Mouse (Mus musculus): Measurements from ENCODE around the gene Gprc5b. TPM values are rescaled to one million over a fixed set of nuclear protein-coding genes. Genes with fewer than 3 reads are reported as not detected.

Gprc5b gene
- total and polyA plus RNA-seq, 2 experiments: 0.17 to 0.37 TPM

DNA sequence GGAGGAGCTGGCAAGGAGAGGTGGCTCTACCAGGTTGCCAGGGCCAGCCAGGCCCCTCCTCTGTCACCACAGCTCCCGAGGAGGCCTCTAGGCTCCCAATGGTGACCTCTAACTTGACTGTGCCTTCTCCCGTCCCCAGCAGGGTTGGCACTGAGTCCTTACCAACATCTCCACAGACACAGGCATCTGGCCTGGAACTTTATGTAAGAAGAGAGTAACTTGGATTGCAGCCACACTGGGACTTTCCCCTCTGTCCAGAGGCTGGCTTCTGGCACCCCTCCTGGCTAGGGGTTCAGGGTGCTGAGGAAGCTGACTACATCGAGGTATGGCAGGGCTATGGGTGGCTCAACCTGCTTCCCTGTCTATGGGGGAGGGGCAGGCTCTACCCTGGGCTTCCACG lies 13.7 kb downstream of the Gprc5b start:
- TF ChIP-seq POLR2A (IDR thresholded peaks at IDR 0.05; ENCODE audit: extremely low read depth, insufficient read depth, low read length) (no peak), CTCF (IDR thresholded peaks at IDR 0.05; ENCODE audit: low read depth, low read length) (no peak)
- 25% methylated on average over 4 of the region's 4 CpGs for WGBS
- Histone ChIP-seq H3K4me1 (ENCODE audit: control insufficient read depth, insufficient read depth, low read length) (no peaks in the 10 kb centered on the region; the same call in 1 of the 2 replicates), H3K36me3 (ENCODE audit: control insufficient read depth, insufficient read depth, low read length) (no peaks in the 10 kb centered on the region), H3K27ac (replicated peaks; ENCODE audit: insufficient read depth, low read depth, low read length) (no peak overlapping the region), H3K9ac (ENCODE audit: low read depth, low read length) (no peak overlapping the region), H3K79me2 (ENCODE audit: control insufficient read depth, insufficient read depth, low read length) (no peaks in the 10 kb centered on the region), H3K27me3 (ENCODE audit: control insufficient read depth, insufficient read depth, low read length) (no peaks in the 10 kb centered on the region), H3K4me3 (ENCODE audit: insufficient read depth, low read depth, low read length) (no peak overlapping the region)
- DNase-seq (ENCODE audit: extremely low read depth, low read depth, low spot score): peak; percentile 71

- Histone ChIP-seq H3K9ac (ENCODE audit: low read depth, low read length) (no peak overlapping the region), H3K27me3 (ENCODE audit: control insufficient read depth, insufficient read depth, low read length) (no peaks in the 10 kb centered on the region), H3K79me2 (ENCODE audit: control insufficient read depth, insufficient read depth, low read length) (no peaks in the 10 kb centered on the region), H3K4me3 (ENCODE audit: insufficient read depth, low read depth, low read length) (no peak overlapping the region), H3K4me1 (ENCODE audit: control insufficient read depth, insufficient read depth, low read length) (no peaks in the 10 kb centered on the region; the same call in 1 of the 2 replicates), H3K36me3 (ENCODE audit: control insufficient read depth, insufficient read depth, low read length) (no peaks in the 10 kb centered on the region), H3K27ac (replicated peaks; ENCODE audit: insufficient read depth, low read depth, low read length) (no peak overlapping the region)
- DNase-seq (ENCODE audit: extremely low read depth, low read depth, low spot score): peak; percentile 62
- TF ChIP-seq POLR2A (IDR thresholded peaks at IDR 0.05; ENCODE audit: extremely low read depth, insufficient read depth, low read length) (no peak), CTCF (IDR thresholded peaks at IDR 0.05; ENCODE audit: low read depth, low read length) (no peak)
- 79% methylated on average over 9 of the region's 9 CpGs for WGBS
Observed at GRCm38 (mm10) chr7:118979708-118980107, 15.3 kb downstream of the Gprc5b start.

DNA sequence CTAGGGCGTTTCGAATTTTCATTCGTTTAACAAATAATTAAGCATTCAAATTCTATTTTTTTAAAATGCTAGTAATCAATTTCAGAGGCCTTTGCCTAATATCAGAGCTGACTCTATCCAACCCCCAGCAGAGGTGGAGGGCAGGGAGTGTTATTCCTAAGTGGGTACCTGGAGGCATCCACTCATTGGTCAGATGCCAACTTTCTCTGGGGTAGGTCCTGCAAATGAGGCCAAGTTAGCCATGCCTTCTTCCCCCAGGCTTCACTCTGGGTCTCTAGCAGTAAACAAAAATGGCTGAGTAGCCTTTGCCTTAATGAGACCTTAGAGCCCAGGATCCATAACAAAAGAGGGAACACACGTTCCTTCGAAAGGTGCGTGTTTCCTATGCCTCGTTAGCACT lies 15.9 kb downstream of the Gprc5b start:
- no peaks in the 10 kb centered on the region for H3K27me3 ChIP-seq (ENCODE audit: control insufficient read depth, insufficient read depth, low read length)
- H3K4me1 ChIP-seq (ENCODE audit: control insufficient read depth, insufficient read depth, low read length): no peaks in the 10 kb centered on the region; the same call in 1 of the 2 replicates
- no peaks in the 10 kb centered on the region for H3K36me3 ChIP-seq (ENCODE audit: control insufficient read depth, insufficient read depth, low read length)
- WGBS: 96% methylated on average over 7 of the region's 7 CpGs
- TF ChIP-seq POLR2A (IDR thresholded peaks at IDR 0.05; ENCODE audit: extremely low read depth, insufficient read depth, low read length) (no peak), CTCF (IDR thresholded peaks at IDR 0.05; ENCODE audit: low read depth, low read length) (no peak)
- no peaks in the 10 kb centered on the region for H3K79me2 ChIP-seq (ENCODE audit: control insufficient read depth, insufficient read depth, low read length)
- no peak overlapping the region for H3K27ac ChIP-seq (replicated peaks; ENCODE audit: insufficient read depth, low read depth, low read length)
- H3K4me3 ChIP-seq (ENCODE audit: insufficient read depth, low read depth, low read length): no peak overlapping the region
- DNase-seq (ENCODE audit: extremely low read depth, low read depth, low spot score): no peak
- H3K9ac ChIP-seq (ENCODE audit: low read depth, low read length): no peak overlapping the region

DNA sequence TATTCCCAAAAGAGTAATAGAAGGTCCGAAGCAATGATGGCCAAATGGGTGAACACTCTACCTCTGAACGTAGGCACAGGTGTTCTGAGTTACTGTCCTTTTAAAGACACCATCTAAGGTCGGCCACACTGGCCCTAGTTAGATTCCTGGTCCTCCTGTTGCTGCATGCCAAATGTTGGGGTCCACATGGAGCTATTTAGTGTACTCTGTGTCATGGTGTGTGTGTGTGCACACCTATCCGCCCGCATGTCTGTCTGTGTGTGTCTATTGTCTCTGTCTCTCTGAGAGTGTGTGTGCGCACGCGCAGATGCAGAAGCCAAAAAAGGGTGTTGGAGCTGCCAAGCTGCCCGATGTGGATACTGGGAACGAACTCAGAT lies 17.9 kb downstream of the Gprc5b start:
- no peaks in the 10 kb centered on the region for H3K27me3 ChIP-seq (ENCODE audit: control insufficient read depth, insufficient read depth, low read length)
- H3K36me3 ChIP-seq (ENCODE audit: control insufficient read depth, insufficient read depth, low read length): no peaks in the 10 kb centered on the region
- no peak for DNase-seq (ENCODE audit: extremely low read depth, low read depth, low spot score)
- no peak overlapping the region for H3K9ac ChIP-seq (ENCODE audit: low read depth, low read length)
- no peaks in the 10 kb centered on the region for H3K79me2 ChIP-seq (ENCODE audit: control insufficient read depth, insufficient read depth, low read length)
- no peaks in the 10 kb centered on the region for H3K4me1 ChIP-seq (ENCODE audit: control insufficient read depth, insufficient read depth, low read length)
- no peak for TF ChIP-seq CTCF (IDR thresholded peaks at IDR 0.05; ENCODE audit: low read depth, low read length)
- TF ChIP-seq POLR2A (IDR thresholded peaks at IDR 0.05; ENCODE audit: extremely low read depth, insufficient read depth, low read length): no peak
- H3K27ac ChIP-seq (replicated peaks; ENCODE audit: insufficient read depth, low read depth, low read length): no peak overlapping the region
- 88% methylated on average over 10 of the region's 10 CpGs for WGBS
- H3K4me3 ChIP-seq (ENCODE audit: insufficient read depth, low read depth, low read length): no peak overlapping the region

DNA sequence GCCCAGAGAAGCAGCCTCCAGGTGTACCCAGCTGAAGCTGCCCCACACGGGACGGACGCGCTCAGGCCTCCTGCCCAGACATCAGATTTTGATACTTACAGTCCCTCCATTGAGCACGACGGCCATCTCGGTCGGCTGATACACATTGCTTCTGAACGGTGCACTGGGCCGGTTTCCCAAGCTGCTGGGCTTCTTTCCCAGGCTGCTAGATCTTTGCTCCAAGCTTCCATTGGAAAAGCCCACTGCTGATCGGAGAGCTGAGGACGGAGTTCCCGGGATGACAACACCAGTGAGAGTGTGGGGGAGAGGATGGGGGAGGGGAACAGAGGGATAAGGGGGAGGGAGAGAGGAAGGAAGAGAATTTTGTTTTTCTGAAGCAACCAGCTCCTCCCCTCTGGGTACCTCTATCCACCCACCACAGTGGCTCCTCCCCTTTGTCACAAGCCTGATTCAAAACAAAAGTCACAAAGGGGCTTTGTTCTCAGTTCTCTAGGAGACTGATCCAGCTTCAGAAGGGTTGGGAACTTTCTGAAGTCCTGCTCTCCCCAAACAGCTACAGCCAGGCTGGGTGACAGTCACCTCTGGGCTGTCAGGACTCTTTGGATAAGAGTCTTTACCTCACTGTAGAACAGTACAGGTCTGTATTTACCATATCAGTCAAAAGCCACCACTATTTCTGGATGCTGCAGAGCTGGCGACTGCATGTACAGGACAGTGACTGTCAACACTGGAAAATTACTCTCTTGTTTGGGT lies 18.4 kb downstream of the Gprc5b start:
- H3K4me1 ChIP-seq (ENCODE audit: control insufficient read depth, insufficient read depth, low read length): no peaks in the 10 kb centered on the region
- H3K27me3 ChIP-seq (ENCODE audit: control insufficient read depth, insufficient read depth, low read length): no peaks in the 10 kb centered on the region
- H3K4me3 ChIP-seq (ENCODE audit: insufficient read depth, low read depth, low read length): no peak overlapping the region
- H3K27ac ChIP-seq (replicated peaks; ENCODE audit: insufficient read depth, low read depth, low read length): no peak overlapping the region
- H3K36me3 ChIP-seq (ENCODE audit: control insufficient read depth, insufficient read depth, low read length): no peaks in the 10 kb centered on the region
- peak; percentile 40 for DNase-seq (ENCODE audit: extremely low read depth, low read depth, low spot score)
- no peak overlapping the region for H3K9ac ChIP-seq (ENCODE audit: low read depth, low read length)
- no peaks in the 10 kb centered on the region for H3K79me2 ChIP-seq (ENCODE audit: control insufficient read depth, insufficient read depth, low read length)
- TF ChIP-seq CTCF (IDR thresholded peaks at IDR 0.05; ENCODE audit: low read depth, low read length) (no peak), POLR2A (IDR thresholded peaks at IDR 0.05; ENCODE audit: extremely low read depth, insufficient read depth, low read length) (no peak)
- 55% methylated on average over 14 of the region's 14 CpGs for WGBS

GRCm38 (mm10) chr7:118975837-118976236 lies 19.2 kb downstream of the Gprc5b start:
- H3K36me3 ChIP-seq (ENCODE audit: control insufficient read depth, insufficient read depth, low read length): no peaks in the 10 kb centered on the region
- H3K4me1 ChIP-seq (ENCODE audit: control insufficient read depth, insufficient read depth, low read length): no peaks in the 10 kb centered on the region
- DNase-seq (ENCODE audit: extremely low read depth, low read depth, low spot score): no peak
- no peak overlapping the region for H3K9ac ChIP-seq (ENCODE audit: low read depth, low read length)
- no peak overlapping the region for H3K4me3 ChIP-seq (ENCODE audit: insufficient read depth, low read depth, low read length)
- no peak overlapping the region for H3K27ac ChIP-seq (replicated peaks; ENCODE audit: insufficient read depth, low read depth, low read length)
- no peaks in the 10 kb centered on the region for H3K79me2 ChIP-seq (ENCODE audit: control insufficient read depth, insufficient read depth, low read length)
- no peaks in the 10 kb centered on the region for H3K27me3 ChIP-seq (ENCODE audit: control insufficient read depth, insufficient read depth, low read length)
- TF ChIP-seq POLR2A (IDR thresholded peaks at IDR 0.05; ENCODE audit: extremely low read depth, insufficient read depth, low read length) (no peak), CTCF (IDR thresholded peaks at IDR 0.05; ENCODE audit: low read depth, low read length) (no peak)
- WGBS: 61% methylated on average over 3 of the region's 3 CpGs

All from liver, adult 2 months (tissue).